Comparison of ENCODE assay signal across 18 mouse cellular contexts in the genomic region with DNA sequence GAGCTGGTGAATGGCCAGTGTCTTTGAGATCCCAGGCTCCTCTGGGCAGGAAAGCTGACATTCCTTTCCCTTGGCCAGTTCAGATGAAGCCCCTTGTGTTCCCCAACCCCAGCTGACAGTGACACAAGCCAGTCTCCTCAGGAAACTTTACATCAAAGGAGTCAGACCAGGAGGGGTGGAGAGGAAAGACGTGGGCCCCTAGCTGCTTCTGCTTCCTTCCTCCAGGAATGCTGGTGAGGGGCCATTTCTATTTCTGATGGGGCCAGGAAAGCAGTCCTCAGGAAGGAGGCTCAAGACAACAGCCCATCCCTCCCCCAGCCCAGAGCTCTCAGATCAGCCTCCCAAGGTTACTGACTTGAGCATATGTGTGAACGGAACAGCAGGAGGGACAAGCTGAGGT. TPM values are rescaled to one million over a fixed set of nuclear protein-coding genes. Genes with fewer than 3 reads are reported as not detected.
A peak's percentile ranks its signal among the peaks of the same experiment; 100 is the strongest.
DNase-seq lines count a peak whose midpoint lies in the region; ATAC-seq and TF ChIP-seq lines count a peak whose summit lies in the region.
"Had no signal": no experiment of that assay in that cellular context is flagged by ENCODE, and none has a peak within 500 bp of the region (broad histone marks: within the 10 kb centered on the region; RNA-seq: fewer than 3 reads in every experiment).

No protein-coding gene starts in this region.

- no peak overlapping the region for H3K9ac ChIP-seq in heart, embryonic 11.5 days (ENCODE audit: low read depth, low read length)
- H3K9ac ChIP-seq in intestine, embryonic 14.5 days (ENCODE audit: low read length) = no peak overlapping the region
- H3K9ac ChIP-seq in intestine, postnatal 0 days (ENCODE audit: low read depth, low read length) = no peak overlapping the region
- H3K9ac ChIP-seq in lung, embryonic 14.5 days = no peak overlapping the region
- H3K9ac ChIP-seq in intestine, embryonic 16.5 days (ENCODE audit: low read depth, low read length) = no peak overlapping the region
- H3K9ac ChIP-seq: midbrain, embryonic 12.5 days had no signal

- H3K9me3 ChIP-seq in heart, embryonic 11.5 days (replicated peaks; ENCODE audit: control insufficient read depth, low read length) = no peaks in the 10 kb centered on the region
- no peaks in the 10 kb centered on the region for H3K9me3 ChIP-seq in intestine, embryonic 14.5 days (ENCODE audit: control insufficient read depth, low read length)
- no peaks in the 10 kb centered on the region for H3K9me3 ChIP-seq in intestine, postnatal 0 days (ENCODE audit: control insufficient read depth)
- H3K9me3 ChIP-seq in lung, embryonic 14.5 days (ENCODE audit: low read depth, low read length) = no peaks in the 10 kb centered on the region
- no peaks in the 10 kb centered on the region for H3K9me3 ChIP-seq in intestine, embryonic 16.5 days (ENCODE audit: control insufficient read depth, low read length)
- H3K9me3 ChIP-seq: midbrain, embryonic 12.5 days had no signal

- H3K4me1 ChIP-seq in heart, embryonic 11.5 days (ENCODE audit: control insufficient read depth, insufficient read depth, low read length) = peaks cover 13% of the 10 kb centered on the region
- H3K4me1 ChIP-seq in intestine, embryonic 14.5 days (replicated peaks; ENCODE audit: control insufficient read depth, insufficient read depth, low read length) = no peaks in the 10 kb centered on the region; the same call in 1 of the 2 replicates
- no peaks in the 10 kb centered on the region for H3K4me1 ChIP-seq in intestine, postnatal 0 days (replicated peaks; ENCODE audit: control insufficient read depth, insufficient read depth, low read length)
- no peaks in the 10 kb centered on the region for H3K4me1 ChIP-seq in lung, embryonic 14.5 days (ENCODE audit: insufficient read depth)
- peaks cover 4% of the 10 kb centered on the region; the same call in 1 of the 2 replicates for H3K4me1 ChIP-seq in intestine, embryonic 16.5 days (ENCODE audit: control insufficient read depth, insufficient read depth, low read length)
- H3K4me1 ChIP-seq: midbrain, embryonic 12.5 days had no signal

- ATAC-seq in heart, embryonic 11.5 days (replicated peaks; ENCODE audit: insufficient number of reproducible peaks, low FRiP score, low TSS enrichment) = peak; percentile 44; the same call in 1 of the 2 replicates
- ATAC-seq in intestine, embryonic 14.5 days (replicated peaks; ENCODE audit: low FRiP score, low TSS enrichment, low read depth) = peak; percentile 43; the same call in 1 of the 2 replicates
- ATAC-seq in intestine, postnatal 0 days = no peak
- ATAC-seq in lung, embryonic 14.5 days (ENCODE audit: insufficient read depth) = peak; percentile 64
- peak; percentile 30 for ATAC-seq in intestine, embryonic 16.5 days
- no peak for ATAC-seq in megakaryocyte-erythroid progenitor cell, adult 5-6 weeks (replicated peaks; ENCODE audit: low FRiP score, low TSS enrichment, poor library complexity, severe bottlenecking)

- H3K4me2 ChIP-seq in heart, embryonic 11.5 days = 0 out of 2 replicates have a peak overlapping the region, but pooled peaks have one; percentile 6
- H3K4me2 ChIP-seq in intestine, embryonic 14.5 days (ENCODE audit: low read length) = no peak overlapping the region
- H3K4me2 ChIP-seq in intestine, postnatal 0 days (replicated peaks; ENCODE audit: low read depth) = no peak overlapping the region
- H3K4me2 ChIP-seq in lung, embryonic 14.5 days = no peak overlapping the region
- H3K4me2 ChIP-seq in intestine, embryonic 16.5 days (ENCODE audit: low read depth, low read length) = no peak overlapping the region
- H3K4me2 ChIP-seq: midbrain, embryonic 12.5 days had no signal

- no peak overlapping the region for H3K4me3 ChIP-seq in heart, embryonic 11.5 days (ENCODE audit: low read depth, low read length)
- H3K4me3 ChIP-seq in intestine, embryonic 14.5 days (ENCODE audit: low read depth, low read length) = no peak overlapping the region
- no peak overlapping the region for H3K4me3 ChIP-seq in intestine, postnatal 0 days (ENCODE audit: low read depth, low read length)
- H3K4me3 ChIP-seq in lung, embryonic 14.5 days (ENCODE audit: low read depth, low read length) = no peak overlapping the region
- no peak overlapping the region for H3K4me3 ChIP-seq in intestine, embryonic 16.5 days (ENCODE audit: low read length)
- H3K4me3 ChIP-seq: midbrain, embryonic 12.5 days had no signal

- H3K36me3 ChIP-seq in heart, embryonic 11.5 days (ENCODE audit: control insufficient read depth, insufficient read depth, low read length) = no peaks in the 10 kb centered on the region
- no peaks in the 10 kb centered on the region for H3K36me3 ChIP-seq in intestine, embryonic 14.5 days (ENCODE audit: control insufficient read depth, insufficient read depth, low read length)
- H3K36me3 ChIP-seq in intestine, postnatal 0 days (ENCODE audit: control insufficient read depth, insufficient read depth) = no peaks in the 10 kb centered on the region
- H3K36me3 ChIP-seq in lung, embryonic 14.5 days (ENCODE audit: insufficient read depth) = no peaks in the 10 kb centered on the region
- H3K36me3 ChIP-seq in intestine, embryonic 16.5 days (ENCODE audit: control insufficient read depth, insufficient read depth, low read length) = no peaks in the 10 kb centered on the region
- H3K36me3 ChIP-seq: midbrain, embryonic 12.5 days had no signal

- H3K27ac ChIP-seq in heart, embryonic 11.5 days (ENCODE audit: low read depth, low read length) = peak overlapping the region; percentile 57
- H3K27ac ChIP-seq in intestine, embryonic 14.5 days (ENCODE audit: low read depth) = no peak overlapping the region
- H3K27ac ChIP-seq in intestine, postnatal 0 days (ENCODE audit: low read depth, low read length) = no peak overlapping the region
- no peak overlapping the region for H3K27ac ChIP-seq in lung, embryonic 14.5 days (ENCODE audit: low read depth)
- no peak overlapping the region for H3K27ac ChIP-seq in intestine, embryonic 16.5 days (ENCODE audit: low read length)
- H3K27ac ChIP-seq: midbrain, embryonic 12.5 days had no signal

- WGBS in heart, embryonic 11.5 days (ENCODE audit: insufficient replicate concordance) = 20% methylated on average over 2 of the region's 2 CpGs
- WGBS in intestine, embryonic 14.5 days = 18% methylated on average over 2 of the region's 2 CpGs
- 33% methylated on average over 2 of the region's 2 CpGs for WGBS in intestine, postnatal 0 days
- 30% methylated on average over 2 of the region's 2 CpGs for WGBS in lung, embryonic 14.5 days
- WGBS in intestine, embryonic 16.5 days = 34% methylated on average over 2 of the region's 2 CpGs

- no peak for TF ChIP-seq CTCF in intestine, postnatal 0 days (IDR thresholded peaks at IDR 0.05; ENCODE audit: low read depth)
- no peak for TF ChIP-seq CTCF in lung, embryonic 14.5 days (IDR thresholded peaks at IDR 0.05; ENCODE audit: low read depth)

- no peak for DNase-seq in heart, adult 11 months
- no peak for DNase-seq in intestine, embryonic 14.5 days (ENCODE audit: low spot score)
- DNase-seq in lung, embryonic 14.5 days = peak; percentile 57
- no peak for DNase-seq in lung, postnatal 10 days
- DNase-seq: adrenal gland, postnatal 36 days; cerebellum, adult 11-12 months; cerebellum, postnatal 14 days; kidney, postnatal 14 days; retina, postnatal 1 day; thymus, postnatal 14 days had no signal

- no peaks in the 10 kb centered on the region for H3K27me3 ChIP-seq in heart, embryonic 11.5 days (ENCODE audit: control insufficient read depth, insufficient read depth, low read length)
- H3K27me3 ChIP-seq in intestine, embryonic 14.5 days (replicated peaks; ENCODE audit: control insufficient read depth, insufficient read depth, low read length) = no peaks in the 10 kb centered on the region
- H3K27me3 ChIP-seq in intestine, postnatal 0 days (replicated peaks; ENCODE audit: control insufficient read depth, insufficient read depth, low read length) = no peaks in the 10 kb centered on the region
- H3K27me3 ChIP-seq in lung, embryonic 14.5 days (ENCODE audit: insufficient read depth, low read length) = no peaks in the 10 kb centered on the region
- H3K27me3 ChIP-seq in intestine, embryonic 16.5 days (replicated peaks; ENCODE audit: control insufficient read depth, insufficient read depth, low read length) = no peaks in the 10 kb centered on the region

RNA-seq across cellular contexts. Expression of gene Dok4, which starts 16.8 kb away (rescaled TPM):
- 46.2 and 57.7 TPM in 2 replicates for polyA plus RNA-seq in heart, embryonic 11.5 days (2014; fragmentation: Nextera tagmentation; extraction: Ambion mirVana)
- polyA plus RNA-seq in intestine, embryonic 14.5 days (2014; fragmentation: Nextera tagmentation; extraction: Ambion mirVana) = 24.1 and 27.7 TPM in 2 replicates
- 51.0 and 52.1 TPM in 2 replicates for polyA plus RNA-seq in intestine, postnatal 0 days (2015; fragmentation: Nextera tagmentation; extraction: Ambion mirVana)
- polyA plus RNA-seq in lung, embryonic 14.5 days (2014; fragmentation: Nextera tagmentation; extraction: Ambion mirVana) = 32.5 and 36.5 TPM in 2 replicates
- 49.6 and 51.5 TPM in 2 replicates for polyA plus RNA-seq in intestine, embryonic 16.5 days (2015; fragmentation: Nextera tagmentation; extraction: Ambion mirVana)
- 1.2 TPM in 1 of 2 replicates, not detected in the other for total RNA-seq in megakaryocyte-erythroid progenitor cell, adult 5-6 weeks (2014; fragmentation: Nextera tagmentation)
- total RNA-seq in megakaryocyte-erythroid progenitor cell, adult 5-6 weeks (2017) = 1.6 TPM in 1 of 2 replicates, not detected in the other

RNA-seq across cellular contexts. Expression of gene Ccdc102a, which starts 25.0 kb away (rescaled TPM):
- polyA plus RNA-seq in heart, embryonic 11.5 days (2014; fragmentation: Nextera tagmentation; extraction: Ambion mirVana) = 22.8 and 24.8 TPM in 2 replicates
- 27.5 and 28.2 TPM in 2 replicates for polyA plus RNA-seq in intestine, embryonic 14.5 days (2014; fragmentation: Nextera tagmentation; extraction: Ambion mirVana)
- polyA plus RNA-seq in intestine, postnatal 0 days (2015; fragmentation: Nextera tagmentation; extraction: Ambion mirVana) = 7.2 and 7.7 TPM in 2 replicates
- 29.9 and 34.1 TPM in 2 replicates for polyA plus RNA-seq in lung, embryonic 14.5 days (2014; fragmentation: Nextera tagmentation; extraction: Ambion mirVana)
- polyA plus RNA-seq in intestine, embryonic 16.5 days (2015; fragmentation: Nextera tagmentation; extraction: Ambion mirVana) = 10.9 and 11.5 TPM in 2 replicates
- not detected in 2 replicates for total RNA-seq in megakaryocyte-erythroid progenitor cell, adult 5-6 weeks (2014; fragmentation: Nextera tagmentation)
- total RNA-seq in megakaryocyte-erythroid progenitor cell, adult 5-6 weeks (2017) = 0.85 and 1.1 TPM in 2 replicates

RNA-seq across cellular contexts. Expression of gene Adgrg5, which starts 30.6 kb away (rescaled TPM):
- polyA plus RNA-seq in heart, embryonic 11.5 days (2014; fragmentation: Nextera tagmentation; extraction: Ambion mirVana) = 0.10 and 0.47 TPM in 2 replicates
- 1.4 and 2.0 TPM in 2 replicates for polyA plus RNA-seq in intestine, embryonic 14.5 days (2014; fragmentation: Nextera tagmentation; extraction: Ambion mirVana)
- polyA plus RNA-seq in intestine, postnatal 0 days (2015; fragmentation: Nextera tagmentation; extraction: Ambion mirVana) = 1.3 and 1.5 TPM in 2 replicates
- 0.18 and 0.21 TPM in 2 replicates for polyA plus RNA-seq in lung, embryonic 14.5 days (2014; fragmentation: Nextera tagmentation; extraction: Ambion mirVana)
- 1.6 and 2.8 TPM in 2 replicates for polyA plus RNA-seq in intestine, embryonic 16.5 days (2015; fragmentation: Nextera tagmentation; extraction: Ambion mirVana)
- total RNA-seq in megakaryocyte-erythroid progenitor cell, adult 5-6 weeks (2014; fragmentation: Nextera tagmentation) = 0.69 and 1.4 TPM in 2 replicates
- total RNA-seq in megakaryocyte-erythroid progenitor cell, adult 5-6 weeks (2017) = 0.30 and 1.8 TPM in 2 replicates
- total RNA-seq: gastrocnemius, adult 18-20 months; left cerebral cortex, postnatal 25 days had no signal
- polyA plus RNA-seq: neural tube, embryonic 11.5 days had no signal

RNA-seq across cellular contexts. Expression of gene Polr2c, which starts 35.7 kb away (rescaled TPM):
- polyA plus RNA-seq in heart, embryonic 11.5 days (2014; fragmentation: Nextera tagmentation; extraction: Ambion mirVana) = 141 and 143 TPM in 2 replicates
- 160 and 171 TPM in 2 replicates for polyA plus RNA-seq in intestine, embryonic 14.5 days (2014; fragmentation: Nextera tagmentation; extraction: Ambion mirVana)
- 70.4 and 75.1 TPM in 2 replicates for polyA plus RNA-seq in intestine, postnatal 0 days (2015; fragmentation: Nextera tagmentation; extraction: Ambion mirVana)
- 162 and 169 TPM in 2 replicates for polyA plus RNA-seq in lung, embryonic 14.5 days (2014; fragmentation: Nextera tagmentation; extraction: Ambion mirVana)
- polyA plus RNA-seq in intestine, embryonic 16.5 days (2015; fragmentation: Nextera tagmentation; extraction: Ambion mirVana) = 117 and 133 TPM in 2 replicates
- 62.4 and 91.6 TPM in 2 replicates for total RNA-seq in megakaryocyte-erythroid progenitor cell, adult 5-6 weeks (2014; fragmentation: Nextera tagmentation)
- 49.2 and 93.1 TPM in 2 replicates for total RNA-seq in megakaryocyte-erythroid progenitor cell, adult 5-6 weeks (2017)

RNA-seq across cellular contexts. Expression of gene Ciapin1, which starts 54.8 kb away (rescaled TPM):
- 97.0 and 97.5 TPM in 2 replicates for polyA plus RNA-seq in heart, embryonic 11.5 days (2014; fragmentation: Nextera tagmentation; extraction: Ambion mirVana)
- polyA plus RNA-seq in intestine, embryonic 14.5 days (2014; fragmentation: Nextera tagmentation; extraction: Ambion mirVana) = 94.9 and 102 TPM in 2 replicates
- 88.1 and 95.1 TPM in 2 replicates for polyA plus RNA-seq in intestine, postnatal 0 days (2015; fragmentation: Nextera tagmentation; extraction: Ambion mirVana)
- polyA plus RNA-seq in lung, embryonic 14.5 days (2014; fragmentation: Nextera tagmentation; extraction: Ambion mirVana) = 96.0 and 105 TPM in 2 replicates
- 79.1 and 90.1 TPM in 2 replicates for polyA plus RNA-seq in intestine, embryonic 16.5 days (2015; fragmentation: Nextera tagmentation; extraction: Ambion mirVana)
- total RNA-seq in megakaryocyte-erythroid progenitor cell, adult 5-6 weeks (2014; fragmentation: Nextera tagmentation) = 52.3 and 71.1 TPM in 2 replicates
- total RNA-seq in megakaryocyte-erythroid progenitor cell, adult 5-6 weeks (2017) = 31.6 and 38.2 TPM in 2 replicates

Comparison
In these comparisons a context has a peak if more than half of its experiments do, and no peak if none do; other contexts are left out.
1. ATAC-seq: peak in heart, embryonic 11.5 days (single experiment), intestine, embryonic 14.5 days (single experiment), lung, embryonic 14.5 days (single experiment) and intestine, embryonic 16.5 days (single experiment); none in intestine, postnatal 0 days (single experiment) and megakaryocyte-erythroid progenitor cell, adult 5-6 weeks (single experiment).